Mouse (Mus musculus) urinary bladder, postnatal 36 days (tissue): ENCODE data around the gene Polr2f.
A peak's percentile ranks its signal among the peaks of the same experiment; 100 is the strongest.

Experiments
- DNase-seq, 2 experiments: peaks; one replicate each; pipeline ENCODE4 v3.0.0; 2022; ENCODE audit warnings: low spot score in 2 of 2, mixed read lengths in 1 of 2

Polr2f gene

GRCm38 (mm10) chr15:79140866-79141565, at the start of gene Polr2f, which contains the start of gene 1700088E04Rik:
Gene Polr2f (plus strand): TSS chr15:79141009.
Gene 1700088E04Rik (minus strand): TSS chr15:79141253.
- peak; percentile 89 to 93 for DNase-seq

GRCm38 (mm10) chr15:79092284-79092683, 48.5 kb upstream of the Polr2f start:
- DNase-seq = no peak

GRCm38 (mm10) chr15:79093083-79093839, 47.5 kb upstream of the Polr2f start:
- no peak for DNase-seq

- DNase-seq = no peak
These were observed 45.3 kb upstream of the Polr2f start for GRCm38 (mm10) chr15:79095483-79095882.

- no peak for DNase-seq
These were observed 44.3 kb upstream of the Polr2f start for GRCm38 (mm10) chr15:79096556-79096955.

- DNase-seq = no peak
These were observed 43.7 kb upstream of the Polr2f start for GRCm38 (mm10) chr15:79097135-79097534.

GRCm38 (mm10) chr15:79097611-79098025, 43.2 kb upstream of the Polr2f start:
- peak; percentile 71 to 83 for DNase-seq

- DNase-seq = peak in 1 of 2 experiments; percentile 24
These were observed 42.6 kb upstream of the Polr2f start for GRCm38 (mm10) chr15:79098220-79098619.

- DNase-seq = no peak
These were observed 41.9 kb upstream of the Polr2f start for GRCm38 (mm10) chr15:79098868-79099267.

- no peak for DNase-seq
These were observed 41.4 kb upstream of the Polr2f start for GRCm38 (mm10) chr15:79099456-79099855.

- DNase-seq = no peak
These were observed 40.4 kb upstream of the Polr2f start for GRCm38 (mm10) chr15:79100391-79100790.

- no peak for DNase-seq
These were observed 39.3 kb upstream of the Polr2f start for GRCm38 (mm10) chr15:79101531-79101930.

- DNase-seq = no peak
These were observed 37.5 kb upstream of the Polr2f start for GRCm38 (mm10) chr15:79103264-79103663.

- no peak for DNase-seq
These were observed 35.0 kb upstream of the Polr2f start for GRCm38 (mm10) chr15:79105804-79106203.

- DNase-seq = no peak
These were observed 32.8 kb upstream of the Polr2f start for GRCm38 (mm10) chr15:79107966-79108365.

- DNase-seq = peak; percentile 80 to 85
These were observed 32.1 kb upstream of the Polr2f start, which contains the start of gene Micall1 for GRCm38 (mm10) chr15:79108421-79109320. Gene Micall1 (plus strand): TSS chr15:79108898.

- DNase-seq = no peak
These were observed 31.4 kb upstream of the Polr2f start for GRCm38 (mm10) chr15:79109321-79109934.

- DNase-seq = no peak
These were observed 30.8 kb upstream of the Polr2f start for GRCm38 (mm10) chr15:79110031-79110430.

- no peak for DNase-seq
These were observed 30.3 kb upstream of the Polr2f start for GRCm38 (mm10) chr15:79110528-79110927.

GRCm38 (mm10) chr15:79111774-79112173, 29.0 kb upstream of the Polr2f start:
- DNase-seq = no peak

- DNase-seq = no peak
These were observed 25.5 kb upstream of the Polr2f start for GRCm38 (mm10) chr15:79115276-79115675.
